Mouse (Mus musculus) layer of hippocampus, adult 6 months (tissue): ENCODE measurements around the gene Lrrc19. TPM values are rescaled to one million over a fixed set of nuclear protein-coding genes. Genes with fewer than 3 reads are reported as not detected.
A peak's percentile ranks its signal among the peaks of the same experiment; 100 is the strongest.

ENCODE experiments used
- long read RNA-seq, 2 experiments: library from polyadenylated mRNA; unstranded; transcript quantifications; one replicate each; pipeline ENCODE4 v2.0.0; 2019 to 2020
- microRNA-seq: library from miRNA; unstranded; fragments of <30 nt; microRNA quantifications from one replicate; pipeline ENCODE4 v1.2.0, GENCODE M21; 2020
- polyA plus RNA-seq: library from polyadenylated mRNA; unstranded; fragments of <200 nt; fragmentation: Nextera tagmentation; gene quantifications from 2 replicates; pipeline ENCODE4 v1.2.3, GENCODE M21; 2021

The Lrrc19 gene
- polyA plus RNA-seq, result 0.08 TPM in 1 of 2 replicates, not detected in the other
- long read RNA-seq, experiment 1, result 0 reads
- long read RNA-seq, experiment 2, partial matches to known transcripts, result 0 of 3 reads
- long read RNA-seq, experiment 2, other reads (novel, unspliced or antisense), result 3 of 3 reads

GRCm38 (mm10) chr4:94649920-94650319 is at the start of gene Lrrc19:
Lrrc19 (minus strand) TSS chr4:94650144.

GRCm38 (mm10) chr4:94613972-94614626 is 35.8 kb downstream of the Lrrc19 start, which contains the start of gene Ift74:
Ift74 (plus strand) TSS chr4:94614491.

GRCm38 (mm10) chr4:94603031-94603629 is 46.8 kb downstream of the Lrrc19 start, which contains the start of gene Plaa:
Plaa (minus strand) TSS chr4:94603244.

Small RNA genes within 50 kb of the gene (microRNA-seq; reads per million reads assigned to microRNA genes)
- gene Mir872, result 235 reads per million, percentile 66 among the genes with 10 or more reads in this experiment

Other genes starting within 250 kb of the Lrrc19 start
- gene Gm10306, start 93.6 kb downstream of the Lrrc19 start, polyA plus RNA-seq, result not detected in 2 replicates
- 2.0 and 2.1 TPM in 2 replicates for gene Caap1, start 93.3 kb downstream of the Lrrc19 start, polyA plus RNA-seq
- 30.4 and 32.6 TPM in 2 replicates for gene Plaa, start 46.9 kb downstream of the Lrrc19 start, polyA plus RNA-seq
- 32.4 and 38.6 TPM in 2 replicates for gene Ift74, start 35.7 kb downstream of the Lrrc19 start, polyA plus RNA-seq
- gene Tek, start 89.1 kb upstream of the Lrrc19 start, polyA plus RNA-seq, result 2.6 and 2.7 TPM in 2 replicates